Mouse (Mus musculus): Measurements from ENCODE around the gene Timm44. TPM values are rescaled to one million over a fixed set of nuclear protein-coding genes. Genes with fewer than 3 reads are reported as not detected.

The Timm44 gene
- 62.9 and 63.0 TPM in 2 replicates for polyA plus RNA-seq (2015; fragmentation: Nextera tagmentation; extraction: Ambion mirVana)

- WGBS: under 1% methylated on average over 39 of the region's 39 CpGs
- Histone ChIP-seq H3K9me3 (no peaks in the 10 kb centered on the region), H3K4me2 (replicated peaks) (peak within 1 kb of the TSS; percentile 79), H3K27me3 (no peaks in the 10 kb centered on the region), H3K36me3 (peaks cover 34% of the 10 kb centered on the region), H3K27ac (peak within 1 kb of the TSS; percentile 55; the same call in 1 of the 2 replicates), H3K4me1 (peaks cover 9% of the 10 kb centered on the region), H3K9ac (peak within 1 kb of the TSS; percentile 82), H3K4me3 (peak within 1 kb of the TSS; percentile 68)
- peak; percentile 97 for ATAC-seq (ENCODE audit: low FRiP score, low read depth)
Measured at GRCm38 (mm10) chr8:4275275-4276110, at the start of gene Timm44. TSS of gene Timm44 (minus strand) at chr8:4275913.

- Histone ChIP-seq H3K36me3 (peaks cover 49% of the 10 kb centered on the region), H3K4me3 (peak within 1 kb of the TSS; percentile 92), H3K27me3 (no peaks in the 10 kb centered on the region), H3K4me2 (replicated peaks) (peak within 1 kb of the TSS; percentile 89), H3K4me1 (peaks cover 37% of the 10 kb centered on the region), H3K9me3 (no peaks in the 10 kb centered on the region), H3K9ac (peak within 1 kb of the TSS; percentile 99), H3K27ac (peak within 1 kb of the TSS; percentile 91)
- 1% methylated on average over 78 of the region's 78 CpGs for WGBS
- ATAC-seq (ENCODE audit: low FRiP score, low read depth): peak; percentile 98
Measured at GRCm38 (mm10) chr8:4324983-4325750, 49.5 kb upstream of the Timm44 start, which contains the start of the genes Ccl25 and Elavl1. TSS of gene Ccl25 (plus strand) at chr8:4325210. TSS of gene Elavl1 (minus strand) at chr8:4325413.

GRCm38 (mm10) chr8:4324525-4324924 lies 48.8 kb upstream of the Timm44 start:
- Histone ChIP-seq H3K4me2 (replicated peaks) (peak overlapping the region; percentile 89), H3K36me3 (peaks cover 50% of the 10 kb centered on the region), H3K27ac (peak overlapping the region; percentile 91), H3K27me3 (no peaks in the 10 kb centered on the region), H3K4me3 (peak overlapping the region; percentile 92), H3K9ac (peak overlapping the region; percentile 99), H3K9me3 (no peaks in the 10 kb centered on the region), H3K4me1 (peaks cover 42% of the 10 kb centered on the region)
- under 1% methylated on average over 42 of the region's 42 CpGs for WGBS
- ATAC-seq (ENCODE audit: low FRiP score, low read depth): peak; percentile 78

GRCm38 (mm10) chr8:4323917-4324316 lies 48.2 kb upstream of the Timm44 start:
- WGBS: 4% methylated on average over 6 of the region's 6 CpGs
- no peak overlapping the region for H3K27ac ChIP-seq
- H3K36me3 ChIP-seq: peaks cover 50% of the 10 kb centered on the region

GRCm38 (mm10) chr8:4322470-4322869 lies 46.8 kb upstream of the Timm44 start:
- peak overlapping the region; percentile 89 for H3K4me2 ChIP-seq (replicated peaks)
- peaks cover 43% of the 10 kb centered on the region for H3K36me3 ChIP-seq
- H3K4me1 ChIP-seq: peaks cover 44% of the 10 kb centered on the region
- no peak for ATAC-seq (ENCODE audit: low FRiP score, low read depth)
- H3K9me3 ChIP-seq: no peaks in the 10 kb centered on the region
- H3K27ac ChIP-seq: no peak overlapping the region
- H3K9ac ChIP-seq: no peak overlapping the region
- peak overlapping the region; percentile 92 for H3K4me3 ChIP-seq
- WGBS: 29% methylated on average over 2 of the region's 2 CpGs
- no peaks in the 10 kb centered on the region for H3K27me3 ChIP-seq

More at GRCm38 (mm10) chr8:4323917-4324316, 48.2 kb upstream of the Timm44 start:
- Histone ChIP-seq H3K4me3 (peak overlapping the region; percentile 92), H3K4me2 (replicated peaks) (peak overlapping the region; percentile 89), H3K27me3 (no peaks in the 10 kb centered on the region), H3K9ac (peak overlapping the region; percentile 99), H3K4me1 (peaks cover 44% of the 10 kb centered on the region), H3K9me3 (no peaks in the 10 kb centered on the region)
- ATAC-seq (ENCODE audit: low FRiP score, low read depth): no peak

GRCm38 (mm10) chr8:4321031-4321430 lies 45.3 kb upstream of the Timm44 start:
- no peak overlapping the region for H3K4me2 ChIP-seq (replicated peaks)
- no peaks in the 10 kb centered on the region for H3K27me3 ChIP-seq
- WGBS: 88% methylated on average over 2 of the region's 2 CpGs
- no peak for ATAC-seq (ENCODE audit: low FRiP score, low read depth)
- no peak overlapping the region for H3K9ac ChIP-seq
- no peak overlapping the region for H3K27ac ChIP-seq
- H3K4me3 ChIP-seq: no peak overlapping the region
- no peaks in the 10 kb centered on the region for H3K9me3 ChIP-seq
- peaks cover 41% of the 10 kb centered on the region for H3K4me1 ChIP-seq
- H3K36me3 ChIP-seq: peaks cover 42% of the 10 kb centered on the region

GRCm38 (mm10) chr8:4320404-4320803 lies 44.7 kb upstream of the Timm44 start:
- ATAC-seq (ENCODE audit: low FRiP score, low read depth): no peak
- no peaks in the 10 kb centered on the region for H3K27me3 ChIP-seq
- H3K4me3 ChIP-seq: no peak overlapping the region
- H3K27ac ChIP-seq: no peak overlapping the region
- H3K4me2 ChIP-seq (replicated peaks): no peak overlapping the region
- 84% methylated on average over 1 of the region's 1 CpGs for WGBS
- no peaks in the 10 kb centered on the region for H3K9me3 ChIP-seq
- peaks cover 42% of the 10 kb centered on the region for H3K36me3 ChIP-seq
- H3K4me1 ChIP-seq: peaks cover 36% of the 10 kb centered on the region
- no peak overlapping the region for H3K9ac ChIP-seq

- Histone ChIP-seq H3K9me3 (no peaks in the 10 kb centered on the region), H3K27ac (no peak overlapping the region), H3K36me3 (peaks cover 42% of the 10 kb centered on the region), H3K4me2 (replicated peaks) (no peak overlapping the region), H3K4me1 (peaks cover 36% of the 10 kb centered on the region), H3K4me3 (no peak overlapping the region), H3K27me3 (no peaks in the 10 kb centered on the region), H3K9ac (no peak overlapping the region)
- 97% methylated on average over 11 of the region's 11 CpGs for WGBS
- no peak for ATAC-seq (ENCODE audit: low FRiP score, low read depth)
Measured at GRCm38 (mm10) chr8:4319573-4319872, 43.8 kb upstream of the Timm44 start.

- WGBS: 90% methylated on average over 2 of the region's 2 CpGs
- ATAC-seq (ENCODE audit: low FRiP score, low read depth): no peak
- no peak overlapping the region for H3K27ac ChIP-seq
- H3K27me3 ChIP-seq: no peaks in the 10 kb centered on the region
- peaks cover 40% of the 10 kb centered on the region for H3K4me1 ChIP-seq
- no peak overlapping the region for H3K4me2 ChIP-seq (replicated peaks)
- H3K4me3 ChIP-seq: no peak overlapping the region
- H3K36me3 ChIP-seq: peaks cover 42% of the 10 kb centered on the region
- no peaks in the 10 kb centered on the region for H3K9me3 ChIP-seq
- no peak overlapping the region for H3K9ac ChIP-seq
Measured at GRCm38 (mm10) chr8:4318796-4319572, 43.3 kb upstream of the Timm44 start.

GRCm38 (mm10) chr8:4318124-4318523 lies 42.4 kb upstream of the Timm44 start:
- no peaks in the 10 kb centered on the region for H3K9me3 ChIP-seq
- WGBS: 91% methylated on average over 5 of the region's 5 CpGs
- H3K36me3 ChIP-seq: peaks cover 42% of the 10 kb centered on the region
- no peak overlapping the region for H3K9ac ChIP-seq
- H3K4me2 ChIP-seq (replicated peaks): no peak overlapping the region
- H3K4me3 ChIP-seq: no peak overlapping the region
- no peak for ATAC-seq (ENCODE audit: low FRiP score, low read depth)
- no peaks in the 10 kb centered on the region for H3K27me3 ChIP-seq
- peaks cover 37% of the 10 kb centered on the region for H3K4me1 ChIP-seq
- no peak overlapping the region for H3K27ac ChIP-seq

GRCm38 (mm10) chr8:4314852-4315251 lies 39.1 kb upstream of the Timm44 start:
- Histone ChIP-seq H3K4me2 (replicated peaks) (no peak overlapping the region), H3K9me3 (no peaks in the 10 kb centered on the region), H3K9ac (no peak overlapping the region), H3K4me3 (no peak overlapping the region), H3K27ac (no peak overlapping the region), H3K4me1 (peaks cover 15% of the 10 kb centered on the region; the same call in 1 of the 2 replicates), H3K27me3 (no peaks in the 10 kb centered on the region), H3K36me3 (peaks cover 38% of the 10 kb centered on the region)
- no peak for ATAC-seq (ENCODE audit: low FRiP score, low read depth)
- WGBS: 89% methylated on average over 3 of the region's 3 CpGs
